Mouse (Mus musculus): ENCODE results near the gene Msl2. TPM values are rescaled to one million over a fixed set of nuclear protein-coding genes. Genes with fewer than 3 reads are reported as not detected.

Msl2 gene
- polyA plus RNA-seq, 1 experiment from 2014 or later = 3.5 TPM

DNA sequence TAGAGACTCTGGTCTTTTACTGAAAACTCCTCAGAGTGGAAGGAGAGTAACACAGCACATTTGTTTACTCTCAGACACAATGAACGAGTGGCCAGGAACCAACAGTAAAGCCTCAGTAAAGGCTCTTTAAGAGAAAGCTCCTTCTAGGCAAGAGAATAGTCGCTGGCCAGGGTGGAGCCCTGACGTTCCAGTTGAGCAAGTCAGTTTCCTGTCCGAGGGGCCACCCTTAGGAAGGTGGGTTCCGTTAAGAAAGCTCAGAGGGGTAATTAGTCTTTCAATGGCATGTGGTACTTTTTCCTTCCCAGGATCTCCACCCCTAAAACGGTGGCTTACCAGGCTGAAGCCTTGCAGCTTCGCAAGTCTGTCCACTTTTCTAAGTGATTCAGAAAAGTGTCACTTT, 36.5 kb upstream of the Msl2 start:
- WGBS = 24% methylated on average over 7 of the region's 7 CpGs
- H3K9me3 ChIP-seq (ENCODE audit: control insufficient read depth, low read length) = no peaks in the 10 kb centered on the region
- H3K36me3 ChIP-seq (ENCODE audit: control insufficient read depth, insufficient read depth, low read length) = no peaks in the 10 kb centered on the region
- H3K4me3 ChIP-seq (ENCODE audit: low read depth, low read length) = no peak overlapping the region
- 0 out of 2 replicates have a peak overlapping the region, but pooled peaks have one; percentile 20 for H3K4me2 ChIP-seq (replicated peaks; ENCODE audit: low read depth)
- no peak overlapping the region for H3K9ac ChIP-seq (ENCODE audit: low read length)
- H3K27ac ChIP-seq (replicated peaks) = peak overlapping the region; percentile 1
- ATAC-seq (ENCODE audit: low FRiP score, low TSS enrichment) (no peak), DNase-seq (ENCODE audit: low spot score) (no peak)
- no peaks in the 10 kb centered on the region for H3K4me1 ChIP-seq (replicated peaks; ENCODE audit: control insufficient read depth, insufficient read depth)
- H3K27me3 ChIP-seq (ENCODE audit: control insufficient read depth, insufficient read depth, low read length) = no peaks in the 10 kb centered on the region
- TF ChIP-seq EP300 (optimal IDR thresholded peaks at IDR 0.05) (no peak), CTCF (IDR thresholded peaks at IDR 0.05; ENCODE audit: low read depth) (no peak)

- no peak for ATAC-seq (ENCODE audit: low FRiP score, low TSS enrichment)
- 47% methylated on average over 5 of the region's 5 CpGs for WGBS
- no peaks in the 10 kb centered on the region for H3K9me3 ChIP-seq (ENCODE audit: control insufficient read depth, low read length)
- no peak overlapping the region for H3K4me2 ChIP-seq (replicated peaks; ENCODE audit: low read depth)
- no peak for TF ChIP-seq CTCF (IDR thresholded peaks at IDR 0.05; ENCODE audit: low read depth)
- H3K9ac ChIP-seq (ENCODE audit: low read length) = no peak overlapping the region
- H3K36me3 ChIP-seq (ENCODE audit: control insufficient read depth, insufficient read depth, low read length) = no peaks in the 10 kb centered on the region
- H3K4me3 ChIP-seq (ENCODE audit: low read depth, low read length) = no peak overlapping the region
- H3K4me1 ChIP-seq (replicated peaks; ENCODE audit: control insufficient read depth, insufficient read depth) = no peaks in the 10 kb centered on the region
- H3K27ac ChIP-seq (replicated peaks) = no peak overlapping the region
- no peak for DNase-seq (ENCODE audit: low spot score)
- no peaks in the 10 kb centered on the region for H3K27me3 ChIP-seq (ENCODE audit: control insufficient read depth, insufficient read depth, low read length)
Measured at GRCm38 (mm10) chr9:101038634-101039033, 35.3 kb upstream of the Msl2 start.

DNA sequence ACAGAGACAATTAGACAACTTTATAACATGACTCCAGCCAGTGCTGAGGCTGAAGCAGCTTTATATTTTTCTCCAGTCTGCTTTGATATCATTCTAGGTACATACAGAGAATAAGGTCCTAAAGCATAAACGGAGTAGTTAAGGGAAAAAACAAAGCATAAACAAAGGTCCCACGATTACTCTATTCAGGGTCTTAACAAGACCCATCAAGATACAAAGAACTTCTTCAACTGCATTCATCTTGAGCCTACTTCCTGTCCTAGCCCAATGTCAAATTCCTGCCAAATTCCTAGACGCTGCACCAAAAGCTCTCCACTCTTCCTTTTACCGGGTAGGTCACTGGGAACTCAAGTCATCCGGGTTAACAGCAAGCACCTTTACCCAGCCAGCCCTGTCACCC, 32.4 kb upstream of the Msl2 start:
- DNase-seq (ENCODE audit: low spot score) (no peak), ATAC-seq (ENCODE audit: low FRiP score, low TSS enrichment) (no peak)
- Histone ChIP-seq H3K27me3 (ENCODE audit: control insufficient read depth, insufficient read depth, low read length) (no peaks in the 10 kb centered on the region), H3K36me3 (ENCODE audit: control insufficient read depth, insufficient read depth, low read length) (no peaks in the 10 kb centered on the region), H3K4me3 (ENCODE audit: low read depth, low read length) (no peak overlapping the region), H3K4me1 (replicated peaks; ENCODE audit: control insufficient read depth, insufficient read depth) (0 out of 2 replicates have a peak, but pooled peaks cover 4% of the 10 kb centered on the region), H3K27ac (replicated peaks) (no peak overlapping the region), H3K9me3 (ENCODE audit: control insufficient read depth, low read length) (no peaks in the 10 kb centered on the region), H3K4me2 (replicated peaks; ENCODE audit: low read depth) (no peak overlapping the region), H3K9ac (ENCODE audit: low read length) (no peak overlapping the region)
- 65% methylated on average over 5 of the region's 5 CpGs for WGBS
- TF ChIP-seq CTCF (IDR thresholded peaks at IDR 0.05; ENCODE audit: low read depth) = no peak

DNA sequence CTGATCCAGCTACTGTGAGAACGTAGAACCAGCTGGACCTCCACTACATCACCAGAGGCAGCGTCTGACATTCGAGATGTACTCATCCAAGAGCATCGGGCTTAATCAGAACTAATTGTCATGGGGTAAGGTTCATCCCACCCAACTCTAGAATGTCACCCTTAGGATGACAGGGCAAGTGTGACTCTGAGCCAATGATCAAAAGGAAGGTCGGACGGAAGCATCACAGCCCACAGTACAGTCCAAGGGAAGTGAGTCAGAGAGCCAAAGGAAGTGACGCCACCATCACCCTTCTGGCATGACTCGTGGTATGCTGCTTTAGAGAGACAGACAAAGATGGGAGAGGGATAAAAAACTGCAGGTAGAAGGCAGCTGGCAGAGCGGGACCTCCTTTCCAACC, 31.7 kb upstream of the Msl2 start:
- 80% methylated on average over 9 of the region's 9 CpGs for WGBS
- DNase-seq (ENCODE audit: low spot score) = no peak

GRCm38 (mm10) chr9:101045710-101046338, 28.1 kb upstream of the Msl2 start:
- Histone ChIP-seq H3K4me2 (replicated peaks; ENCODE audit: low read depth) (peak overlapping the region; percentile 42), H3K4me1 (replicated peaks; ENCODE audit: control insufficient read depth, insufficient read depth) (0 out of 2 replicates have a peak, but pooled peaks cover 4% of the 10 kb centered on the region), H3K9ac (ENCODE audit: low read length) (peak overlapping the region; percentile 43; the same call in 1 of the 2 replicates), H3K4me3 (ENCODE audit: low read depth, low read length) (no peak overlapping the region; the same call in 1 of the 2 replicates), H3K9me3 (ENCODE audit: control insufficient read depth, low read length) (no peaks in the 10 kb centered on the region), H3K27me3 (ENCODE audit: control insufficient read depth, insufficient read depth, low read length) (no peaks in the 10 kb centered on the region), H3K36me3 (ENCODE audit: control insufficient read depth, insufficient read depth, low read length) (no peaks in the 10 kb centered on the region), H3K27ac (replicated peaks) (peak overlapping the region; percentile 46)
- peak; percentile 38 for DNase-seq (ENCODE audit: low spot score)
- ATAC-seq (ENCODE audit: low FRiP score, low TSS enrichment) = peak; percentile 62
- TF ChIP-seq CTCF (IDR thresholded peaks at IDR 0.05; ENCODE audit: low read depth) = no peak
- TF ChIP-seq EP300 (optimal IDR thresholded peaks at IDR 0.05) = no peak
- WGBS = 22% methylated on average over 15 of the region's 15 CpGs

More for the DNA sequence above, 31.7 kb upstream of the Msl2 start:
- H3K36me3 ChIP-seq (ENCODE audit: control insufficient read depth, insufficient read depth, low read length) = no peaks in the 10 kb centered on the region
- no peaks in the 10 kb centered on the region for H3K27me3 ChIP-seq (ENCODE audit: control insufficient read depth, insufficient read depth, low read length)
- no peaks in the 10 kb centered on the region for H3K9me3 ChIP-seq (ENCODE audit: control insufficient read depth, low read length)
- H3K9ac ChIP-seq (ENCODE audit: low read length) = no peak overlapping the region
- TF ChIP-seq EP300 (optimal IDR thresholded peaks at IDR 0.05) = no peak
- TF ChIP-seq CTCF (IDR thresholded peaks at IDR 0.05; ENCODE audit: low read depth) = no peak
- no peak overlapping the region for H3K27ac ChIP-seq (replicated peaks)
- 0 out of 2 replicates have a peak, but pooled peaks cover 4% of the 10 kb centered on the region for H3K4me1 ChIP-seq (replicated peaks; ENCODE audit: control insufficient read depth, insufficient read depth)
- no peak for ATAC-seq (ENCODE audit: low FRiP score, low TSS enrichment)
- no peak overlapping the region for H3K4me3 ChIP-seq (ENCODE audit: low read depth, low read length)
- H3K4me2 ChIP-seq (replicated peaks; ENCODE audit: low read depth) = no peak overlapping the region

DNA sequence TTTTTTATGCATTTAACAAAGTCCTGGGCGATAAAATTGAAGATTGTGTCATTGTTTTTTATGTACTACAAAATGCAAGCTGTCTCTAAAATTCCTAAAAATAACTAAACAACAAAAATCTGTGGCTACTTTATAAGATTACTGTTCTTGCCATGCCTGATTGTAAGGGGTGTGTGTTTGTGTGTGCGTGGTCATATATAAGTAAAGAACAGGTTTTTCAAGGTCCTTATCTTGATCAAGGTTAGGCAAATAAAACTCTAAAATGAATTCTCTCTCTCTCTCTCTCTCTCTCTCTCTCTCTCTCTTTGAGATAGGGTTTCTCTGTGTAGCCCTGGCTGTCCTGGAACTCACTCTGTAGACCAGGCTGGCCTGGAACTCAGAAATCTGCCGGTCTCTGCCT, 21.9 kb upstream of the Msl2 start:
- Histone ChIP-seq H3K9ac (ENCODE audit: low read length) (no peak overlapping the region), H3K4me1 (replicated peaks; ENCODE audit: control insufficient read depth, insufficient read depth) (no peaks in the 10 kb centered on the region), H3K27ac (replicated peaks) (no peak overlapping the region), H3K4me3 (ENCODE audit: low read depth, low read length) (no peak overlapping the region), H3K4me2 (replicated peaks; ENCODE audit: low read depth) (no peak overlapping the region), H3K27me3 (ENCODE audit: control insufficient read depth, insufficient read depth, low read length) (no peaks in the 10 kb centered on the region), H3K9me3 (ENCODE audit: control insufficient read depth, low read length) (no peaks in the 10 kb centered on the region), H3K36me3 (ENCODE audit: control insufficient read depth, insufficient read depth, low read length) (no peaks in the 10 kb centered on the region)
- 65% methylated on average over 3 of the region's 3 CpGs for WGBS
- DNase-seq (ENCODE audit: low spot score) (no peak), ATAC-seq (ENCODE audit: low FRiP score, low TSS enrichment) (peak; percentile 60; the same call in 1 of the 2 replicates)
- TF ChIP-seq EP300 (optimal IDR thresholded peaks at IDR 0.05) (no peak), CTCF (IDR thresholded peaks at IDR 0.05; ENCODE audit: low read depth) (no peak)
